Mouse (Mus musculus) spleen, postnatal 14 days (tissue): ENCODE measurements around the gene Ccl27b.
"Not testable (repeated sequence)": the region's sequence is repeated elsewhere in the genome, so short reads cannot be mapped to it uniquely, and the experiment has no call there.

Source experiments
- DNase-seq, 2 experiments: peaks; one replicate each; pipeline ENCODE4 v3.0.0; 2021 to 2022; ENCODE audit warnings: low spot score in 2 of 2

The Ccl27b gene

DNA sequence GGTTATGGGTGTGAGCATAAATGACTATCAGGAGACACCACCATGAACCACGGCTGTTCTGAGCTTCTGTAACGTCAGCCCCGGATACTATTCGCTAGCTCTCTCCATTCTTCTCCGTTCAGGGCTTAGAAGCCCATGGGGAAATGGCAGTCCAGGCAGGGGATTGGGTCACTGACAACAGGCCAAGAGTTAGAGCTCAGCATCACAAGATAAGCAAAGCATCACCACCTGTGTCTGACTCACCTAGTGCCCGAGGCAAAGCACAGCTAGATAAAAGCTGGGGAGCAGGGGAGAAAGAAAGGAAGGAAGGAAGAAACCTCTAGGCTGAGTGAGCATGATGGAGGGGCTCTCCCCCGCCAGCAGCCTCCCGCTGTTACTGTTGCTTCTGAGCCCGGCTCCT is at the start of gene Ccl27b:
Gene Ccl27b (plus strand): TSS at position 301 of the 400 bp plus-strand sequence.
- not testable (repeated sequence) for DNase-seq

DNA sequence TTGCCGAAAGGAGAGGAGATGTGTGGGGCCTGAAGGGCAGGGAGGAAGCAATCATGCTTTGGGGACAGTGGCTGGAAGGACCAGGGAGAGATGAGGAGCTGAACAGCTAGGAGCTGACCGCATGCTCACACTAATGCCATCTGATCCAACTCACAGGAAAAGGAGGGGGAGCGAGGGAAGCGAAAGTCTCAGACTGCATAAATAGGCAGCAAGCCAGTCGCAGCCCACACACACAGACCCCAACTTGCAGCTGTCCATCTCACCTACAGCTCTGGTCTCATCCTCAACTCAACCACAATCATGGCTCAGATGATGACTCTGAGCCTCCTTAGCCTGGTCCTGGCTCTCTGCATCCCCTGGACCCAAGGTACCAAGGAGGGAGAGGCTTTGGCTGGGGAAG is 43.2 kb upstream of the Ccl27b start, which contains the start of gene Gm10591:
Gene Gm10591 (plus strand): TSS at position 301 of the 400 bp plus-strand sequence.
- DNase-seq = not testable (repeated sequence)

DNA sequence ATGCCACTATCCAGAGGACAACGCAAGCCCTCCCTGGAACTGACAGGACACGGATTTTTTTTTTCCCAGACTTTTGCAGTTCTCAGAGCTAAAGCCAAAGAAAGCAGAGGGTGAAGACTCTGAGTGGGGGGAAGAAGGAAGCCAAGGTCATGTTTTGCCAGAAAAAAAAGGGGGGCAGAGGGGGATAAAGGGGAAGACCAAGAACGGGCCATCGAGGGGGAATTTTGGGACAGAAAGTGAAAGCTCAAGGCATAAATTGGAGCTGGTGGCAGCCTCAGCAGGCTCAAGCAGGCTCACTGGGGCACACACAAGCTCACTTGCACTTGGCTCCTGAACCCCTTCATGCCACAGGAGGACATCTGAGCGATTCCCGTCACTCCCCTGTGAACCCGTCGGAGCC is 25.6 kb upstream of the Ccl27b start, which contains the start of gene Gm2564:
Gene Gm2564 (plus strand): TSS at position 301 of the 400 bp plus-strand sequence.
- DNase-seq = not testable (repeated sequence)

DNA sequence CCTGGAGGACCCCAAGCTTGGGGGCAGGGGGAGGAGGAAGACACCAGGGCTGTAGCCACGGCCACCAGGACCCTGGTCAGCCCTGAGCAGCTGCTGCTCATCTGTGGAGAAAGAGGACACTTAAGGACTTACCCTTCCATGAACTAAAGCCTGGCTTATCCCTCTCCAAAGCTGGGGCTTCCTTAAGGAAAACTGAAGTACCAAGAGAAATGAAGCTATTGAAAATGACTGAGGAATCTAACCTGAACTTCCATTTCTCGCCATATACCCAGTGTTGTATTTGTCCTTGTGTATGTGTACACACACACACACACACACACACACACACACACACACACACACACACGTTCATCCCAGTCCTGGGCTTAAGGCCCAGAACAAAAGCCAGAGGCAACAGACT is 6.7 kb downstream of the Ccl27b start, which contains the start of gene Il11ra2:
Gene Il11ra2 (minus strand): TSS at position 101 of the 400 bp plus-strand sequence.
- DNase-seq = not testable (repeated sequence)

DNA sequence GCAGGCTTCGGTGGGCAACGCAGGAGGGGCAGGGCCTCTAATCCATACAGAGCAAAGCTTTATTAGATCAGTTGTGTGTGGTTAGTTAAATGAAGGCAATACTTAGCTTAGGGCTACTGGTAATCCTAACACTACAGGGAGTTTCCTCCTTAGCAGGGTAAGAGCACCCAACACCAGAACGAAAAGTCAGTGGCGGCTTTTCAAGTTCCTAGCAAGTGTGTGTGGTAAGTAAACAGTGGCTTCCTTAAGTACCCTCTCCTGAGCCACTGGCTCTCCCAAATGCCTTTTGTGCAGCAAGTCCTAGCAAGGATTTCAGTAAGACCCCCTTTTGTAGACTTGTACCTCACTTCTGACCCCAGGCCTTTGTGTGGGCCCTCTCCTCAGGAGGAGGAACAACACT is 20.4 kb downstream of the Ccl27b start:
- not testable (repeated sequence) for DNase-seq

DNA sequence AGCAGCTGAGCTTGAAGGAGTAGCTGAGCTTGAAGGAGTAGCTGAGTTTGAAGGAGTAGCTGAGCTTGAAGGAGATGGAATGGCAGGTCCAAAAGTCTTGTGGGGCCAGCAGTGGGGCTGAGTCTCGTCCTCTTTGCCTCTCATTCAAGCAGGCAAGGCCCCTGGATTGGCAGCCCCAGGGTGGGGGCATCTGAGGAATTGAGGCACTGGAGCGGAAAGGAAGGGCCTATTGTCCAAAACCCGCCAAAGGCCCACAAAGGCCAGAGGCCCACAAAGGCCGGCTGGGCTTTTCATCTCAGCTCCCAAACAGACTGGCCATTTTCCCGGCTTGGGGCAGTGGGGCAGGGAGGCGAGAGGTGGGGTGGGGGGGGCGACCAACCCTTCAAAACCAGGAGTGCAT is 24.3 kb downstream of the Ccl27b start:
- not testable (repeated sequence) for DNase-seq

DNA sequence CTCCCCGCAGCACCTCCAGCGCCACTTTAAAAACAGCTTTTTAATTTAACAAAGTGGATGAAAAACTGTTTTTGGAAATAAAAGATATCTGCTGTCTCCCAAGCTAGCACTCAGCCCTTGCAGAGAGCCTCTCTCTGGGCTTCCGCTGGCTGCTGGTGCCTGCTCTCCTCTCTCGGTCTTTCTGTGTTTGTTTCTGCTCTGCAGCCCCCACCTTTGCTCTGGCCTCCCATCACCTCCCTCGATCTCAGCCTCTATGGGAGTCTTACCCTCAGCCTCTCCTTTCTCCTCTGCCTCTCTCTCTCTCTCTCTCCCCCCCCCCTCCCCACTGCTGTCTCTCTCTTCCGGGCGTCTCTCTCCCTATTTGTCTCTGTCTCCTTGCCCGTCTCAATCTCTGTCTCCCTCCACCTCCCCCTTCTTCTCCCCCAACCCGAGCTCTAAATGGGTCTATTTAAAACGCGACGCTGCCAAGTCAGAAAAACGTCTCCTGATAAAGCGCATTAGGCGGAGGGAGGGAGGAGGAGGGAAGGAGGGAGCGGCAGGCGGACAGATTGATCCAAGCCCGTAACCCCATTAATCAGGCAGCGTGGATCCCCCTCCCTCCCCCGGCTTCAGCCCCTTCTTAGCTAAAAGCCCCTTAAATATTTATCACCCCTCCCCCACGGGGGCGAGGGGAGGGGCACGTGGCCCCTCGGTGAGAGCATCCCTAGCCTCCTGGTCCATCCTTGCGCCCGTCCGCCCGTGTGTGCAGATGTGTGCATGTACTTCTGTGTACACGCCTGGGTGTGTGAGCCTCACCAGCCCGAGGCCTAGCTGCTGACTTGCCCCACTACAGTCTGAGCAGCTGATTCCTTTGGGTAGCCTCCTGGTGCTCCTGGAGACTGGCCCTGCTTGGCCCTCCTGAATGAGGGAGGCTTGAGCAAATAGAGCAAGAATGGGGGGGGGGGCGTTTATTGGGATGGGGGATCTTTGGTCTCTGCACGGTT is 25.6 kb downstream of the Ccl27b start:
- not testable (repeated sequence) for DNase-seq

DNA sequence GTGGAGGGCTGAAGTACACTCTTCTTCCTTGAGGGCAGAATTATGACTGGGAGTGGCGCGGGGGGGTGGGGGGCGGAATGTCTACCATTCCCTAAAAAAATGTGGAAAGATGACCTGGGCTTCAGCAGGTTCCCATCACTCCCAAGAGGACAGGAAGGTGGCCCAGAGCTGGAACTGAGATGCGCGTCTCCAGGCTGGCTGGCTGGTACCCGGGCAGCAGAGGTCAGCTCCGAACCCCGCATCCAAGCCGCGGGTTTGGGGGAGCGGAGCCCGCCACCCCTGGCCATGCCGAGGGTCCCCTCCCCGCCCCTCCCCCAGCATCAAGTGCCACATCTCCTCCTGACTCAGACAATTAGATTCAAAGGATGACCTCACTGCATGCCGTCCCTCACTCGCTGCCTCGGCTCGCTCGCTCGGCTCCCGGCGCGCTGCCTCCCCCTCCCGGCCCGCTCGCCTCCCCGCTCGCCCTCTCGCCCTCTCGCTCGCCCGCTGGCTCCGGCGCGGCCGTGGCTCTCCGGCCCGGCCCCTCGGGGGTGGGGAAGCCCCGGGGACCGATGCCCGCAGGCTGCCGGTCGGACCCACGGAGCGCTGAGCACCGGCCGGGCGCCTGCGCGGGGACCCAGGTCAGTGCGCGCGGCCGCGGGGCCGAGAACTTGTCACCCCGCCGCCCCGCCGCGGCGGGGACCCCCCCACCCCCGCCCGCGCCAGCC is 26.6 kb downstream of the Ccl27b start:
- DNase-seq = not testable (repeated sequence)

DNA sequence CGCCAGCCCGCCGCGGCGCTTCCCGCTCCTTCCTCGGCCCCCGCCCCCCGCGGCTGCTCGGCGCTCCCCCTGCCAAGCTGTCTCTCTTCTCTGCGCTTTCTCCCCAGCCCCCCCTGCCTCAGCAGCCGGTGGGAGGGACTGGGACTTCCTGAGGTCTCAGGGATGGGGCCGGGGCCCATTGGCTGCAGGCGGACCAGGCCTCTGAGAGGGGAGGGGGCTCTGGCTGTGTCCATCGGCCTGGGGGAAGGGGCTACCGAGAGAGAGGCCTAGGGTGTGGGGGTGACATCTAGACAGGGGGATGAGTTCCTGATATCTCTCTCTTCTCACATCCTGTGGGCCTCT is 27.1 kb downstream of the Ccl27b start:
- not testable (repeated sequence) for DNase-seq
